Mouse (Mus musculus): ENCODE measurements at regions not wholly inside any gene's neighbourhood (a gene's known extent, or its start where the extent isn't known, plus 50 kb on each side); places are given as distances from the start of the nearest gene placed in this dataset.

- peak; percentile 66 for ATAC-seq (replicated peaks; ENCODE audit: poor library complexity)
Observed at GRCm38 (mm10) chr9:81140158-81140557, 493.5 kb downstream of the Htr1b start.

- ATAC-seq (replicated peaks; ENCODE audit: poor library complexity): peak; percentile 34
Observed at GRCm38 (mm10) chr9:81136366-81136765, 497.3 kb downstream of the Htr1b start.

GRCm38 (mm10) chr9:81113044-81113443 is 520.6 kb downstream of the Htr1b start:
- ATAC-seq (replicated peaks; ENCODE audit: poor library complexity): peak; percentile 88

GRCm38 (mm10) chr9:81073248-81073647 is 560.4 kb downstream of the Htr1b start:
- ATAC-seq (replicated peaks; ENCODE audit: poor library complexity): peak; percentile 65

GRCm38 (mm10) chr9:81042521-81042920 is 577.2 kb upstream of the Impg1 start:
- no peak for ATAC-seq (replicated peaks; ENCODE audit: poor library complexity)

GRCm38 (mm10) chr9:81041967-81042366 is 576.7 kb upstream of the Impg1 start:
- ATAC-seq (replicated peaks; ENCODE audit: poor library complexity): no peak

All from megakaryocyte progenitor cell, adult 5-6 weeks (primary cell).